Mouse (Mus musculus) midbrain, embryonic 13.5 days (tissue): ENCODE measurements at regions not wholly inside any gene's neighbourhood (a gene's known extent, or its start where the extent isn't known, plus 50 kb on each side); places are given as distances from the start of the nearest gene placed in this dataset.

ENCODE experiments used
- ATAC-seq: fragments of 200-750 bp; cut with Nextera tagmentation; 2 replicates; pipeline ENCODE4 v1.8.0; 2017; ENCODE audit warnings: mild to moderate bottlenecking, moderate TSS enrichment, moderate library complexity
- H3K27ac ChIP-seq: fragments of 300-500 bp; sonication (generic); 2 replicates; pipeline ENCODE4 v1.5.1; 2015; ENCODE audit warnings: inconsistent platforms, mild to moderate bottlenecking, moderate library complexity
- H3K27me3 ChIP-seq: fragments of 300-500 bp; sonication (generic); 2 replicates; pipeline ENCODE4 v1.6.1; 2015; ENCODE audit warnings: mild to moderate bottlenecking, inconsistent platforms
- H3K36me3 ChIP-seq: fragments of 300-500 bp; sonication (generic); 2 replicates; pipeline ENCODE4 v1.6.1; 2015; ENCODE audit warnings: mild to moderate bottlenecking, inconsistent platforms
- H3K4me1 ChIP-seq: fragments of 300-500 bp; sonication (generic); replicated peaks from 2 replicates; pipeline ENCODE4 v1.6.1; 2015; ENCODE audit warnings: inconsistent platforms
- H3K4me2 ChIP-seq: fragments of 300-500 bp; sonication (generic); replicated peaks from 2 replicates; pipeline ENCODE4 v1.6.1; 2015; ENCODE audit warnings: moderate library complexity, mild to moderate bottlenecking, inconsistent platforms
- H3K4me3 ChIP-seq: fragments of 300-500 bp; sonication (generic); replicated peaks from 2 replicates; pipeline ENCODE4 v1.5.1; 2015; ENCODE audit warnings: mild to moderate bottlenecking, inconsistent platforms
- H3K9ac ChIP-seq: fragments of 300-500 bp; sonication (generic); replicated peaks from 2 replicates; pipeline ENCODE4 v1.6.1; 2015; ENCODE audit warnings: mild to moderate bottlenecking, inconsistent platforms
- H3K9me3 ChIP-seq: fragments of 300-500 bp; sonication (generic); 2 replicates; pipeline ENCODE4 v1.6.1; 2016; ENCODE audit warnings: mild to moderate bottlenecking, inconsistent platforms
- WGBS: fragments of 180-500 bp; shearing (Covaris S2); methylation state at CpG from one replicate; pipeline ENCODE4 v1.1.7; 2015; 5-methylcytosine and 5-hydroxymethylcytosine counted together

DNA sequence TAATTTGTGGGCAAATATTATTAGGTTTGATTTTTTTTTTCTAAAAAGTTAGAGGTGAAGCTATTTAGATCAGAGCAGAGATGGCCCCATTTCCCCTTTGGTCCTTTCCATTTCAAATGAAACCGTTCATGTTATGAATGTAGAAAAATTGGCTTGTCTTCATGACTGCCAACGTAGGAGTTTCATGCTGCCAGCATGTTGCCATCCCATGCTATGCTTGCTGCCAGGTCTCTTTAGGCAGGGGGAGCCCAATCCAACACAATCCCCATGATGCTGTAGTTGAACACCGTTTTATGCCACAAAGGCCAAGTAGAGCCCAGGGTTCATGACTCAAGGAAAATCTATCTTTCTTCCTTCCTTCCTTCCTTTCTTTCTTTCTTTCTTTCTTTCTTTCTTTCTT lies 259.5 kb downstream of the Abcc12 start:
- Histone ChIP-seq H3K36me3 (no peaks in the 10 kb centered on the region), H3K9ac (no peak overlapping the region), H3K4me1 (peaks cover 11% of the 10 kb centered on the region; the same call in 1 of the 2 replicates), H3K9me3 (no peaks in the 10 kb centered on the region), H3K4me2 (no peak overlapping the region), H3K4me3 (no peak overlapping the region), H3K27me3 (no peaks in the 10 kb centered on the region), H3K27ac (no peak overlapping the region)
- 82% methylated on average over 3 of the region's 3 CpGs for WGBS
- no peak for ATAC-seq

DNA sequence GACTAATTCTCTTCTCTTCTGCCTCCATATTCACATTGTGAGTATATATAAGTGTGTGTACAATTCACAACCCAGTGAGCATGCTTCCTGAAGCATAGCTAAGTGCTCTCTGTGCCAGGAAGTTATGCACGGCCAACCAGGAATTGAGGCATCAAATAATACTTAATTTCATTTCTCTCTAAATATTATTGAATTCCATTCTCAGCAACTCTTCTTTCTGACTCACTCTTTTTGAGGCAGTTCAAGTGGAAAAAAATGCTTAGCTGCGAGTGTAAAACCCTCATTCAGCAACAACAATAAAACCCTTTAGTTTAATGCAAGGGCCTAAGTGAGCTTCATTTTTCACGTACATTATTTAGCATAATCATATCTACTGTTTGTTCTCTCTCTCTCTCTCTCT lies 262.0 kb downstream of the Abcc12 start:
- Histone ChIP-seq H3K4me2 (no peak overlapping the region), H3K27me3 (no peaks in the 10 kb centered on the region), H3K4me1 (0 out of 2 replicates have a peak, but pooled peaks cover 4% of the 10 kb centered on the region), H3K9ac (no peak overlapping the region), H3K36me3 (no peaks in the 10 kb centered on the region), H3K9me3 (no peaks in the 10 kb centered on the region; the same call in 1 of the 2 replicates), H3K4me3 (no peak overlapping the region), H3K27ac (no peak overlapping the region)
- ATAC-seq, result no peak
- WGBS, result 52% methylated on average over 3 of the region's 3 CpGs

DNA sequence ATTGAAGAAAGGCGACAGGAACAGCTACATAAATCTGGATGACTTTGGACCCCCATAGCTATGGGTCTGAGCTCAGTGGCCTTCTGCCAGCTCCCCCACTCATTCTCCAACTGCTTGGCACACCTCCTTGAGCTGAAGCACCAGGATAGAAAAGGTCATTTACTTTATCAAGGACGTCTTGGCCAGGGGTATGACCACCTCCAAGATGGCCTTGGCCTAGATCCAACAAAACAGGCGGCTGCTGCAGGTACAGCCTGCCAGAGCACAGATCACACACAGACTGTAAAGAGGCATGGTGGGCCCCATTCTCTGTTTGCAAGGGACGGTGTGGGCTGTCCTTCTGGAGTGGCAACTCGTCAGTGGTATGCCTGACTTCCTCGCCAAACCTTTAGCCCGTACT lies 264.2 kb downstream of the Abcc12 start:
- H3K4me3 ChIP-seq, result no peak overlapping the region
- H3K9me3 ChIP-seq, result no peaks in the 10 kb centered on the region; the same call in 1 of the 2 replicates
- no peaks in the 10 kb centered on the region for H3K27me3 ChIP-seq
- 89% methylated on average over 7 of the region's 7 CpGs for WGBS
- no peak for ATAC-seq
- no peak overlapping the region for H3K9ac ChIP-seq
- no peak overlapping the region for H3K27ac ChIP-seq
- no peaks in the 10 kb centered on the region for H3K4me1 ChIP-seq
- no peak overlapping the region for H3K4me2 ChIP-seq
- H3K36me3 ChIP-seq, result no peaks in the 10 kb centered on the region

DNA sequence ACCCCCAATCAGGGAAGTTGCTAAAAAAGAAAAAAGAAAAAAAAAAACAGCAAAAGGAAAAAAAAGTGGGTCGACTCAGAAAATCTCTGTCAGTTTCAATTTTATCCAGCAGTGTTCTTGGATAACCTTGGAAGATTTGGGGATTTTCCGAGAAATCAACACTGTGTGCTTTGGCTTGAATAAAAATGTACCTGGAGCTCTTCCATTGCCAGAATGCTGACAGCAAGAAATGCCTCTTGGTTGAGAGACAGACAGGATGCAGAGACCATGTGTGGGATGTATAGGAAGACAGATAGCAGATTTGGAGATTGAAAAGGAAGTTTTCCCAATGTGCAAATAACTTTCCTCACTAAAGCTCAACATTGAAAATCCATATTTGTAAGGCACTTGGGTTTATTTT lies 271.0 kb downstream of the Abcc12 start:
- H3K9me3 ChIP-seq, result no peaks in the 10 kb centered on the region; the same call in 1 of the 2 replicates
- H3K4me2 ChIP-seq, result no peak overlapping the region
- H3K27ac ChIP-seq, result no peak overlapping the region
- H3K27me3 ChIP-seq, result no peaks in the 10 kb centered on the region
- no peaks in the 10 kb centered on the region for H3K36me3 ChIP-seq
- no peak for ATAC-seq
- no peaks in the 10 kb centered on the region for H3K4me1 ChIP-seq
- WGBS, result 77% methylated on average over 2 of the region's 2 CpGs
- no peak overlapping the region for H3K4me3 ChIP-seq
- H3K9ac ChIP-seq, result no peak overlapping the region

DNA sequence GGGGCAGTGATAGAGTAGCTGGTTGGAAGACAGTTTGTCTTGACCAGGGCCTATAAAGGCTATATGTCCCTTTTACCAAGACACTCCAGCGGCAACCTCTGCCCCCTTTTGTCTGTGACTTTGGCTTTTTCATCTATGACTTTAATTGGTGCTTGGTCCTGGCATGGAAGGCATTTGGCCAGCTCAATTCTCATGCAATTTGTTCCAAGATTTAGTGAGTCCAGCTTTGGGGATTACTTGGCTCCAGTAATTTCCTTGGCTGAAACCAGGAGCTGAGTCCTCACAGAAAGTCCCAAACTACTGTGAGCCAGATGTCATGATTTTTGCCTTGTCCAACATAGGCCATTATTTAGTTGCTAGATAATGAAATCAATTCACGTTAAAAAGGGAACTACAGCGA lies 273.1 kb downstream of the Abcc12 start:
- Histone ChIP-seq H3K9ac (no peak overlapping the region), H3K4me1 (no peaks in the 10 kb centered on the region), H3K9me3 (no peaks in the 10 kb centered on the region), H3K27me3 (no peaks in the 10 kb centered on the region), H3K36me3 (no peaks in the 10 kb centered on the region), H3K4me3 (no peak overlapping the region), H3K4me2 (no peak overlapping the region), H3K27ac (no peak overlapping the region)
- 86% methylated on average over 3 of the region's 3 CpGs for WGBS
- no peak for ATAC-seq

DNA sequence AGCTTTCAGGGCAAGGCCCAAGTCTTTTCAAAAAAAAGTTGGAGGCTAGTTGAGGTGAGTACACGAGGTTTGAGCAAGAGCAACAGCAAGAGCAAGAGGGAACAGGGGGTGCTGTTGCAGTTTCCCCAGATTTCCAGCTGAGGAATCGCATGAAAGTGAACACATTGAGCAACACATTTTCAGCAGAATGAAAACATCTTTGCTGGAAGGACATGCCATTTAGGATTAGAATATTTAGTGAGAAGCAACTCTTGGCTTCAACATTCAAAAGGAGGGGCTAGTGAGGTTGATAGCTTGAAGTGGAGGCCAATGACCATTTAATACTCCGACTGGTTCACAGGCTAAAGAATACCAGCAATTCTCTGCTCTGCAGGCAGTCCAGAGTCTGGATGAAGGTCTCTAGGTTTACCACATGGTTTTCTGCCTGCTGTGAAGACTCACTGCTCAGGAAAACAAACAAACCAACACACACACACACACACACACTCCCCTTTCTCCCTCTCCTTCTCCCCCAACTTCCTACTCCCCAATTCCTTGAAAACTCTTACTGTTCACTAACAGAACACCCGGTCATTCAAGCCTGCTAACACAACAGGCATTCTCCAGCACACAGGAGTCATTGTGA lies 278.5 kb downstream of the Abcc12 start:
- no peaks in the 10 kb centered on the region for H3K4me1 ChIP-seq
- no peak overlapping the region for H3K27ac ChIP-seq
- H3K4me2 ChIP-seq, result no peak overlapping the region
- no peak for ATAC-seq
- no peaks in the 10 kb centered on the region for H3K36me3 ChIP-seq
- no peaks in the 10 kb centered on the region for H3K9me3 ChIP-seq
- no peak overlapping the region for H3K9ac ChIP-seq
- H3K4me3 ChIP-seq, result no peak overlapping the region
- WGBS, result 63% methylated on average over 4 of the region's 4 CpGs
- H3K27me3 ChIP-seq, result no peaks in the 10 kb centered on the region

DNA sequence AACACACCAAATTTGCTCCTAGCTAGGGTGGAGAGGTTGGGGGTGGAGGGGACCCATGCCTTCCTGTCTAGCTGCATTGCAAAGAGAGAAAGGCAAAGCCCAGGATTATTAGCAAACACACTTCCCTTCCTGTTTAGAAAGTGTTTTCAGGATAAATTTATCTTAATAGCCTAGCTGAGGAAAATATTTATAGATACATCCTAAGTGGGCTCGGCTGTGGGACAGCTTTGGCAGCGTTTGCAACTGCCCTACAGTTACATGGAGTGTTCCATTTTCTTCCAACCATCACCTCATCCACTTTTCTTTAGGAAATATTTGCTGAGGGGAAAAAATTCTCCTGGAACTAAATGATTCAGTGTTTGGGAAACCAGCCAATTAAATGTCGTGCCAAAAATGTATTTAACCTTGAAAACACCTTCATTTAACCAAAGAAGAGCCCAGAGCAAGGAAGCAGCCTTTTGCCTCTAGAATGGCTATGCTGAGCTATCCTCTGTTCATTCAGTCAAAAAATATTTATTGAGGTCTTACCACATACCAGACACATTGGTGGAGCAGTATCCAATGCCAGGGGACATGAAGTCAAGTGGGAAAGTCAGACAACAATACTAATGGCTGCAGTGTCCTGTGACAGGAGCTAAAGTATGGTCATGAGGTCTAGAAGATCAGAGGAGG lies 291.6 kb downstream of the Abcc12 start:
- H3K4me1 ChIP-seq, result no peaks in the 10 kb centered on the region
- no peak for ATAC-seq
- no peak overlapping the region for H3K27ac ChIP-seq
- no peak overlapping the region for H3K4me3 ChIP-seq
- no peaks in the 10 kb centered on the region for H3K27me3 ChIP-seq
- H3K4me2 ChIP-seq, result no peak overlapping the region
- no peaks in the 10 kb centered on the region for H3K9me3 ChIP-seq
- no peaks in the 10 kb centered on the region for H3K36me3 ChIP-seq
- H3K9ac ChIP-seq, result no peak overlapping the region
- WGBS, result 91% methylated on average over 3 of the region's 3 CpGs

DNA sequence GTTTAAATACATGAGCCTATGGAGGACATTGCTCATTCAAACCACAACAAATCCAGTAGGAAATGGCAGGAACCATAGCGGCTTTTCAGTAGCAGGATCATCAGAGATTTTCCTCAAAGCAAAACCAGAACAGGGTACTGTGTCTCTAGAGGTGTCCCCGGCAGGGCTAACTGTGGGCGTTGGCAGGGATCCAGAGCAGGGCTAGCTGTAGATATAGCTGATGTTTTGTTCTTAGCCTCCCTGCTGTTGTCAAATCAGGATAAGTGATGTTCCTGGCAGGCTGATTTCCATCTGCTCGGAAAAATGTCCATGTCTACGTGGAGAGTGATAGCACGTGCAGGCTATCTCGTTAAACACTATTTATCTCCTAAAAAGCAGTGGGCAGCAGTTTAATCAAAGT lies 297.6 kb downstream of the Abcc12 start:
- H3K9ac ChIP-seq, result no peak overlapping the region
- no peak overlapping the region for H3K4me2 ChIP-seq
- 50% methylated on average over 7 of the region's 7 CpGs for WGBS
- no peaks in the 10 kb centered on the region for H3K9me3 ChIP-seq
- H3K36me3 ChIP-seq, result no peaks in the 10 kb centered on the region
- 0 out of 2 replicates have a peak overlapping the region, but pooled peaks have one; percentile 8 for H3K27ac ChIP-seq
- no peaks in the 10 kb centered on the region for H3K27me3 ChIP-seq
- no peak overlapping the region for H3K4me3 ChIP-seq
- no peak for ATAC-seq
- H3K4me1 ChIP-seq, result 0 out of 2 replicates have a peak, but pooled peaks cover 4% of the 10 kb centered on the region

DNA sequence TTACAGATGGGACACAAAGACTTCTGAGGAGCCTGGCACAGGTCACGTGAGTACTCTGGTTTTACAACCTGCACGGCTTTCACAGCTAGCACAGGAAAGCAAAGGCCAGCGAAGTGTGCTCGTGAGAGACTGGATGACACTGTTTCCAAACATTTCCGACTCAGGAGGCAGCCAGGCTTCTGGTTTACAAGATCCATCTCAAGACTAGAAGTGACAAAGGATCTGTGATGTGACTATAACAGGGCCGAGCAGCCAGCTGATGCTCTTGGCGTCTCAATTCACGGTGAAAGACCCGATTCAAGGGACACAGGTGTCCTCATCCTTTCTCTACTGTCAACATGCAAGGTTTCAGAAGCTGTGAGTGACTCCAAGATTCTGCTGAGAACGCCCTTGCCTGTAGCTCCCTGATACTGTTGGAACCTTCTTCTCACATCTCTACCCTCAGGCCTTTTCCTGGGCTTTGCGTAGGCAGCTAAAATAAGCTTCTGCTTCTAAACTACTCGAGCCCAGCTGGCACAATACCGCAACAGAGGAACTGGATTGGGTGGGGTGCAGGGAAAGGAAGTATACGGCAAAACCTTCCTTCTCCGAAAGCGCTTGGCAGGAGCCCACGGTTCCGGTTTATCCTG lies 300.3 kb downstream of the Abcc12 start:
- no peak overlapping the region for H3K4me2 ChIP-seq
- WGBS, result 90% methylated on average over 18 of the region's 18 CpGs

DNA sequence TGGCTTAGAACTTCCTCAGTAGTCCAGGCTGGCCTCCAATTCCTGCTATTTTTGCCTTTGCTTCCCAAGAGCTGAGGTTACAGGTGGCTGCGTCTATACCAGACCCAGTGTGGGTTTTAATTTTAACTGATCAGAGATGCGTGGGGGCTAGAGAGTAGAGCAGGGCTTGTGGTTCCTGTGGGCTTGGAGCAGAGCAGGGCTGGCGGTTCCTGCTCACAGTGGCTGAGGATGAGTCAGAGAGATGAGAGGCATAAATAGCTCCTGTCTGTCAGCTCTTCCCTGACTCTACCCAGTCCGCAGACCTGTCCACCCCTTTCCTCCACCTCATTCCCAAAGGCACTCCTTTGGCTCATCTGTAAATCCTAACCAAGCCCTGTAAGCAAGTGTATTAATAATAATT lies 304.8 kb downstream of the Abcc12 start:
- Histone ChIP-seq H3K9ac (no peak overlapping the region), H3K27me3 (no peaks in the 10 kb centered on the region), H3K4me1 (peaks cover 12% of the 10 kb centered on the region), H3K36me3 (no peaks in the 10 kb centered on the region), H3K4me2 (no peak overlapping the region), H3K27ac (no peak overlapping the region), H3K9me3 (no peaks in the 10 kb centered on the region), H3K4me3 (no peak overlapping the region)
- WGBS, result 89% methylated on average over 4 of the region's 4 CpGs
- no peak for ATAC-seq

More for the DNA sequence above, 300.3 kb downstream of the Abcc12 start:
- ATAC-seq, result no peak
- Histone ChIP-seq H3K27ac (no peak overlapping the region), H3K4me3 (no peak overlapping the region), H3K36me3 (no peaks in the 10 kb centered on the region), H3K4me1 (0 out of 2 replicates have a peak, but pooled peaks cover 4% of the 10 kb centered on the region), H3K27me3 (no peaks in the 10 kb centered on the region), H3K9ac (no peak overlapping the region), H3K9me3 (no peaks in the 10 kb centered on the region)

DNA sequence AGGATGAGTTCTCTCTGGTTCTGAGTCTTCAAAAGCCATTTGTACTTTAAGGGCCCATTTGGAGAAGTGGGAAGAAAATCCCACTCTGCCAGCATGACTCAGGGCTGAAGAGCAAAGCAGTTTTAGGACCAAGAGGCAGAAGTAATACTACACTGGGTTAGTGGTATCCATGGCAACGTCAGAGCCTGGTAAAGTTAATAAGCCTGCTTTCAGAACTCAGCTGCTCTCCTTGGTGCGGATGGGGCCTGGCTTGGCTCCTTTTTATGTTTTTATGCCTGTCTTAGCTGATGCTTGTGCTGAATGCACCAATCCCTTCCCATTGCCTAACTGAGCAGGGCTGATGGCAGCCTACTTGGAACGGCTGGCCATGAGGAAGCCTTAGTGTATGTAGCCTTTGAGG lies 306.7 kb downstream of the Abcc12 start:
- no peaks in the 10 kb centered on the region for H3K27me3 ChIP-seq
- no peak overlapping the region for H3K9ac ChIP-seq
- H3K36me3 ChIP-seq, result no peaks in the 10 kb centered on the region
- H3K4me3 ChIP-seq, result no peak overlapping the region
- H3K4me2 ChIP-seq, result no peak overlapping the region
- no peak overlapping the region; the same call in 1 of the 2 replicates for H3K27ac ChIP-seq
- peak; percentile 73; the same call in 1 of the 2 replicates for ATAC-seq
- no peaks in the 10 kb centered on the region for H3K9me3 ChIP-seq
- peaks cover 12% of the 10 kb centered on the region for H3K4me1 ChIP-seq
- 24% methylated on average over 3 of the region's 3 CpGs for WGBS

DNA sequence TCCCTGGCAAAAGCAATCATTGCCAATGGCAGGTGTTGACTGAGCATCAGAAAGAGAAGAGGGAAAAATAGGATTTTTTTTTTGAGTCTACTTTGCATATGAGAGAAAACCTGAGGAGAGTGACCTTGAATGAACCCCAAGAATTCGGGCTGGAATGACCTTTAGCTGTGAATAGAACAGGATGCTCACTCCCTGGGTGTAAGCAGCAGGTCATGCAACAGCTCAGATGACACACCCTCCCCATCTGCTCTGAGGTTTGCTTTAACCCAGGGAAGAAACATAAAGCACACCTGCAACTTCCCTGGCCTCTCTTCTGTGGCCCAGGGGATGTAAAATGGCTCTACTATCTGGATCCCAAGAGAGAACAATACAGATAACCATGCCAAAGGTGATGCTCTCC lies 307.9 kb downstream of the Abcc12 start:
- H3K4me1 ChIP-seq, result peaks cover 12% of the 10 kb centered on the region
- H3K27ac ChIP-seq, result no peak overlapping the region
- no peaks in the 10 kb centered on the region for H3K36me3 ChIP-seq
- 27% methylated on average over 1 of the region's 1 CpGs for WGBS
- H3K9me3 ChIP-seq, result no peaks in the 10 kb centered on the region
- H3K4me2 ChIP-seq, result no peak overlapping the region
- no peak for ATAC-seq
- H3K27me3 ChIP-seq, result no peaks in the 10 kb centered on the region
- no peak overlapping the region for H3K9ac ChIP-seq
- H3K4me3 ChIP-seq, result no peak overlapping the region
